Mouse (Mus musculus) stomach, embryonic 15.5 days (tissue): ENCODE data around the gene Pou2f3. TPM values are rescaled to one million over a fixed set of nuclear protein-coding genes. Genes with fewer than 3 reads are reported as not detected.

Experiments used
- ATAC-seq: fragments of 200-750 bp; cut with Nextera tagmentation; 2 replicates; pipeline ENCODE4 v1.8.0; 2017; ENCODE audit warnings: low read depth, moderate number of reproducible peaks, moderate TSS enrichment; ENCODE audit not compliant: insufficient read depth, low FRiP score
- H3K27ac ChIP-seq: fragments of 300-500 bp; sonication (generic); 2 replicates; pipeline ENCODE4 v1.5.1; 2015; ENCODE audit warnings: mild to moderate bottlenecking, inconsistent platforms
- H3K27me3 ChIP-seq: fragments of 300-500 bp; sonication (generic); replicated peaks from 2 replicates; pipeline ENCODE4 v1.6.1; 2015; ENCODE audit warnings: inconsistent platforms
- H3K36me3 ChIP-seq: fragments of 300-500 bp; sonication (generic); 2 replicates; pipeline ENCODE4 v1.6.1; 2015; ENCODE audit warnings: inconsistent platforms
- H3K4me1 ChIP-seq: fragments of 300-500 bp; sonication (generic); 2 replicates; pipeline ENCODE4 v1.6.1; 2015; ENCODE audit warnings: inconsistent platforms
- H3K4me2 ChIP-seq: fragments of 300-500 bp; sonication (generic); 2 replicates; pipeline ENCODE4 v1.6.1; 2015; ENCODE audit warnings: mild to moderate bottlenecking, inconsistent platforms
- H3K4me3 ChIP-seq: fragments of 300-500 bp; sonication (generic); replicated peaks from 2 replicates; pipeline ENCODE4 v1.5.1; 2015; ENCODE audit warnings: inconsistent platforms
- H3K9ac ChIP-seq: fragments of 300-500 bp; sonication (generic); 2 replicates; pipeline ENCODE4 v1.6.1; 2015; ENCODE audit warnings: inconsistent platforms
- H3K9me3 ChIP-seq: fragments of 300-500 bp; sonication (generic); 2 replicates; pipeline ENCODE4 v1.6.1; 2016; ENCODE audit warnings: inconsistent platforms
- WGBS: fragments of 180-500 bp; shearing (Covaris S2); methylation state at CpG from one replicate; pipeline ENCODE4 v1.1.7; 2015; 5-methylcytosine and 5-hydroxymethylcytosine counted together
- polyA plus RNA-seq: library from polyadenylated mRNA; unstranded; fragments of >200 nt; fragmentation: Nextera tagmentation; extraction: Ambion mirVana; gene quantifications from 2 replicates; pipeline ENCODE4 v1.2.1, GENCODE M21; 2015

Gene Pou2f3
- polyA plus RNA-seq, 1 experiment from 2014 or later = 0.54 TPM

DNA sequence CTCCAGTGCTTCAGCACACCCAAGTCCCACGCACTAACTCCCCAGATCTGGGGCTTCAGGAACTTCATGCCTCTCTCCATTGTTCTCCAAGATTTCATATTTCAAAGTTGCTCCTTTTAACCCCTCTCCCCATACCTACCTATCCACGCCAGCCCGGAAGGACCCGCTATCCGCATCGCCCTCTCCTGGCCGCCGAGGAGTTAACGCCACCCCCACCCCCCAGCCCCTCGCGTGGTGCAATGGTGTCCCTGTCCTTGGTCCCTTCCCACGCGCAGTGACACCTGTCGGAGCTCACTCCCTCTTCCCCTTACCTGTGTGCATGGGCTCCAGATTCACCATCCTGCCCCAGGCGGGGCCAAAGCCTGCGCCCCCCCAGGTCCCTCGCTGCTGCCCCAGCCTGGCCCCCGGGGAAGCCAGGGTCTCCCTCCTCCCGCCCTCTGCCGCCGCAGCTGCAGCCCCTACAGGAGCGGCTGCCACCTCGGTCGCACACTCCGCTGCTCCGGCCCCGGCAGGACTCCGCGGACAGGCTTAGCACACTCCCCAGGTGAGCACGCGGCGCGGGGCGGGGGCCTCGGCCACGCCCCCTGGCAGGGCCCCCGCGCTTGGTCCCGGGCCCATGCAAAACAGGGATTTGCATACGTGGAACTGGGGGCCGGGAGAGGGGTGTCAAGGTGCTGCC is 4.7 kb downstream of the Pou2f3 start:
- no peak for ATAC-seq
- 2% methylated on average over 40 of the region's 41 CpGs for WGBS
- H3K27me3 ChIP-seq = peaks cover 25% of the 10 kb centered on the region

DNA sequence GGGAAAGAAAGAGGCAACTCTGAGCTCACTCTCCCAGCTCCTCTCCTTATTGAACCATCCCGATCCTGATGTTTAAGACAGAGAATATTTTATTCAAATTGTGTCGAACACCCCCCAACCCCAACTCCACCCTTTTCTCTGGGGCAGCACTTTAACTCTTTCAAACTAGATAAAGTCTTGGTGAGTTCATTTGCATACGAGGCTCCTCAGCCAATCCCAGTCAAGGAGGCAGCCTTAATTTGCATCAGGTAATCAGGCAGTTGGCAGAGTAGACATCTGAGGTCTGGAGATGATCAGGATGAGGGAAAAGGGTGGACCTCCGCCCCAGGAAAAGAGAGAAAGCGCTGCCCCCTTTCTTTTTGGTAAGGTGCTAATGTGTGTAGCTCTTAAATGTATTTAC is 10.0 kb downstream of the Pou2f3 start:
- H3K36me3 ChIP-seq = no peaks in the 10 kb centered on the region
- H3K27ac ChIP-seq = no peak overlapping the region
- no peak for ATAC-seq
- no peak overlapping the region for H3K9ac ChIP-seq
- WGBS = 21% methylated on average over 5 of the region's 5 CpGs
- no peak overlapping the region for H3K4me2 ChIP-seq
- H3K4me3 ChIP-seq = no peak overlapping the region
- H3K9me3 ChIP-seq = no peaks in the 10 kb centered on the region
- peaks cover 9% of the 10 kb centered on the region; the same call in 1 of the 2 replicates for H3K4me1 ChIP-seq
- peaks cover 12% of the 10 kb centered on the region for H3K27me3 ChIP-seq

More for the DNA sequence above, 4.7 kb downstream of the Pou2f3 start:
- no peaks in the 10 kb centered on the region for H3K9me3 ChIP-seq
- H3K4me3 ChIP-seq = peak overlapping the region; percentile 36
- no peak overlapping the region for H3K9ac ChIP-seq
- H3K4me1 ChIP-seq = peaks cover 29% of the 10 kb centered on the region
- H3K27ac ChIP-seq = no peak overlapping the region
- peak overlapping the region; percentile 85 for H3K4me2 ChIP-seq
- H3K36me3 ChIP-seq = no peaks in the 10 kb centered on the region

GRCm38 (mm10) chr9:43194001-43194400 is 16.2 kb downstream of the Pou2f3 start:
- Histone ChIP-seq H3K27ac (no peak overlapping the region), H3K9me3 (no peaks in the 10 kb centered on the region), H3K4me3 (no peak overlapping the region), H3K4me1 (no peaks in the 10 kb centered on the region), H3K4me2 (no peak overlapping the region), H3K9ac (no peak overlapping the region), H3K36me3 (no peaks in the 10 kb centered on the region), H3K27me3 (no peaks in the 10 kb centered on the region)
- no peak for ATAC-seq
- 27% methylated on average over 9 of the region's 9 CpGs for WGBS

DNA sequence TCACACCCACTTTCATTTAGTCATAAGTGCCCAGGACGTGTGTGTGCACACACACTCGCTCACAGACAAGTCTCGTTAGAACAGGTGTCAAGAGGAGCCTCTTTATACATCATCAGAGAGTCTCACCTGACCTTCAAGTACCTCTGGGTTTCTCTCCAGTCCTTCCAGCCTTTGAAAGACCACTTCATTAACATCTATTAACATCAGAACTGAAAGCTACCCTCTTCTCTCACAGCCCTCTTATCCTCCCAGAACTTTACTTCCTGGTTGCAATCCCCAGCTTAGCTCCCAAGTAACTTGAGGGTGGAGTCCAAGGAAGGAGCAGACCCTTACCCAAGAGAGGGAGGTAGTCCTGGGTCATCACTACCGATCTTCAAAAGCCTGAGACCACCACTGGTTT is 18.6 kb downstream of the Pou2f3 start:
- Histone ChIP-seq H3K9me3 (no peaks in the 10 kb centered on the region), H3K27me3 (no peaks in the 10 kb centered on the region), H3K4me2 (no peak overlapping the region), H3K9ac (no peak overlapping the region), H3K4me1 (no peaks in the 10 kb centered on the region), H3K4me3 (no peak overlapping the region), H3K27ac (no peak overlapping the region), H3K36me3 (no peaks in the 10 kb centered on the region)
- no peak for ATAC-seq
- 49% methylated on average over 4 of the region's 4 CpGs for WGBS

DNA sequence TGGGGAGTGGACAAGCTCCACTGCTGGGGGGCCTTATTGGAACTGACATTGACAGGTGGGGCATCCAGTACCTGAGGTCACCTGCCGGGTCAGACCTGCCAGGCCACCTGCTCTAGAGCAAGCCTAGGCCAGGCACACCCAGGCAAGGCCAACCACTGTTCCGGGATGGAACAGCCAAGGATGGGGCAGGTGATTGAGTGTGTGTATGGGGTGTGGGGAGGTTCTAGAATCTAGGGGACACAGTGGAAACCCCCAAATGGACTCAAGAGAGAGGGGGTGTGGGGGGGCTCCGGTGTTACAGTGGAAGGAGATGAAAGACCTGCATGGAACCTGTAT is 21.2 kb downstream of the Pou2f3 start:
- Histone ChIP-seq H3K9ac (no peak overlapping the region), H3K4me2 (no peak overlapping the region), H3K36me3 (no peaks in the 10 kb centered on the region), H3K4me3 (no peak overlapping the region), H3K4me1 (no peaks in the 10 kb centered on the region), H3K27ac (no peak overlapping the region), H3K27me3 (no peaks in the 10 kb centered on the region), H3K9me3 (no peaks in the 10 kb centered on the region)
- ATAC-seq = no peak
- 63% methylated on average over 3 of the region's 3 CpGs for WGBS

DNA sequence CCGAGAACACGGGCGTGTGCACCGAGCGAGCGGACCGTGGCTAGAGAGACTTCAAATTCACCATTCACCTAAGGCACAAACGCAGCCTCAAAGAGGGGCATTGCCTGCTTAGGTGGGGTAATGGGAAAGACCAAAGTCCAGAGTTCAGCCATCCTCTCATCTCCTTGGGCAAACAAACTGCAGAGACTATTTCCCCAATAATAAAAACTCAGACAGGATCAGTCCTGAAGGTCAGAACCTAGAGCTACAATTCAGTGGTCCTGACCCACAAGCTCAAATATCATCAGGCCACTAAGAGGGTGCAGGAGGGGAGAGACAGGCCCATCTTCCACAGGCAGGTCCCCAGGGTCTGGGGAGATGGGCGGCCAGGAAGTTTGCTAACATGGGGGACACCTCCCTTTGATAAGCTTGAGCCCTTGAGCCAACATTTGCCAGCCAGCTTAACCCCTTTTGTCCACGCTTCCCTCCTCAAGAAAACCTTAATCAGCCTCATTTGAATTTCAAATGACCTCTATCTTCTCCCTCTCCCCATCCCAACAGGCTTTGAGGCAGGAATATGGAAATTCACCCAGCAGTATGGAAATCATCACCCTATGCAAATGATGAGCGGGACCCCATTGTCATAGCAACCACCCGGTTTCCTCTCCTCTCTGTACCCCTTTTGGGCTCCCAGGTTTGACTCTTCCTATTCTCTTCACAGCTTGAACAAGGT is 21.7 kb downstream of the Pou2f3 start:
- no peaks in the 10 kb centered on the region for H3K36me3 ChIP-seq
- H3K4me2 ChIP-seq = no peak overlapping the region
- H3K9ac ChIP-seq = no peak overlapping the region
- H3K27ac ChIP-seq = no peak overlapping the region
- H3K9me3 ChIP-seq = no peaks in the 10 kb centered on the region
- H3K4me1 ChIP-seq = no peaks in the 10 kb centered on the region
- no peak for ATAC-seq
- H3K27me3 ChIP-seq = no peaks in the 10 kb centered on the region
- no peak overlapping the region for H3K4me3 ChIP-seq
- 65% methylated on average over 12 of the region's 12 CpGs for WGBS

DNA sequence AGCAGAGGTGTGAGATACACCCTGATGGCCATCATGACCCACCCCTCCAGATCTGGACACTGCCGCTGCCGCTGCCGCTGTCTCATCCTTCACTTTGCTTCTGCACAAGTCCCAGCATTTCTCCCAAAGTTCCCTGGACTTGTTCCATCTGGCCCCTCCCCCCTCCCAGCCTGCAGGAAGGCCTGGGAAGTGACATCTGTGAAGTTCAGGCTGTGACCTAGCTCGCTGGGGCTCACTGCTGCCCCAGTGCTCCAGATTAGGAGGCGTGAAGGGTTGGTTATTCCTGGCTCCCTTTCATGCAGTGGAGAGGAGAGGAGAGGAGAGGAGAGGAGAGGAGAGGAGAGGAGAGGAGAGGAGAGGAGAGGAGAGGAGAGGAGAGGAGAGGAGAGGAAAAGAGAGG is 30.6 kb downstream of the Pou2f3 start:
- Histone ChIP-seq H3K4me3 (no peak overlapping the region), H3K4me1 (peaks cover 5% of the 10 kb centered on the region), H3K4me2 (no peak overlapping the region), H3K27ac (no peak overlapping the region), H3K36me3 (no peaks in the 10 kb centered on the region), H3K9ac (no peak overlapping the region), H3K27me3 (no peaks in the 10 kb centered on the region), H3K9me3 (no peaks in the 10 kb centered on the region)
- no peak for ATAC-seq
- 44% methylated on average over 5 of the region's 5 CpGs for WGBS

DNA sequence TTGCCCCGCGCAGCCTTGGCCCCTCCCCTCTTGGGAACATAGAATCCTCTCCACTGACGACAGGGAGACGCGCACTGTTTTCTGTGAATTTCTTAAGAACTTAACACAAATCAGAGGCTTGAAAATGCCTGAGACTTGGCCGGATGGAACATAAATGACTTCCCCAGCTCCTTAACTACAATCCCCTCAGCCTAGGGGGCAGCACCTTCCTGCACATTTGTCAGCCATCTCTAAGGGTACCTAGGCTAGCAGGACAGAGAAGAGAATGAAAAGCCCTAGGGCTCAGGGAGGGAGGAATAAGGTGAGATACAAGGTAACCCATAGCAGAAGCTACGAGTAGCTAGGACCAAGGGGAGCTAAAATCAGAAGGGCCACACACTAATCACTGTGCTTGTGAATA is 32.0 kb downstream of the Pou2f3 start:
- Histone ChIP-seq H3K9ac (no peak overlapping the region), H3K27me3 (no peaks in the 10 kb centered on the region)
- WGBS = 50% methylated on average over 7 of the region's 7 CpGs

GRCm38 (mm10) chr9:43167081-43167480 is 43.1 kb downstream of the Pou2f3 start:
- no peaks in the 10 kb centered on the region for H3K9me3 ChIP-seq
- H3K4me3 ChIP-seq = no peak overlapping the region
- no peak overlapping the region for H3K4me2 ChIP-seq
- no peaks in the 10 kb centered on the region for H3K27me3 ChIP-seq
- WGBS = 52% methylated on average over 8 of the region's 8 CpGs
- no peak overlapping the region for H3K9ac ChIP-seq
- no peak for ATAC-seq
- H3K27ac ChIP-seq = 0 out of 2 replicates have a peak overlapping the region, but pooled peaks have one; percentile 22
- 0 out of 2 replicates have a peak, but pooled peaks cover 8% of the 10 kb centered on the region for H3K4me1 ChIP-seq
- no peaks in the 10 kb centered on the region for H3K36me3 ChIP-seq

More for the DNA sequence above, 32.0 kb downstream of the Pou2f3 start:
- Histone ChIP-seq H3K4me3 (no peak overlapping the region), H3K9me3 (no peaks in the 10 kb centered on the region), H3K36me3 (no peaks in the 10 kb centered on the region), H3K4me2 (no peak overlapping the region), H3K4me1 (peaks cover 5% of the 10 kb centered on the region), H3K27ac (no peak overlapping the region)
- no peak for ATAC-seq

DNA sequence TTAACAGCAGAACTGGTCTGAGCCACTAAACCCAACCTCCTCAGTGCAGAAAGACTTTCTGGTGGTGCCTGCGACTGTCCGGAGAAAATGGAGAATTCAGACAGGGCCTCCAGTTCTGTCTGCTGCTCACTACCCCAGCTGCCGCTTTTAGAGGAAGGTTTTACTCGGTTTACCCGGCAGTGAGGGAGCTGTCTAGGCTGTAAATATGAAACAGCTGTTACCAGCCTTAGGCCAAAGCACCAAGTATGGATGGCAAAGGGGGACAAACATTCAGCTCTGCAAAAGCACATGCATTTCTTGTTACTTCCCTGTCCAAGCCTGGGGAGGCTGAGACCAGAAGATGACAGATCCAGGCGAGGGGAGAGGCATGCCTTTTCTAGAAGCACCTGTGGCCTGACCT is 43.8 kb downstream of the Pou2f3 start:
- H3K27ac ChIP-seq = no peak overlapping the region

DNA sequence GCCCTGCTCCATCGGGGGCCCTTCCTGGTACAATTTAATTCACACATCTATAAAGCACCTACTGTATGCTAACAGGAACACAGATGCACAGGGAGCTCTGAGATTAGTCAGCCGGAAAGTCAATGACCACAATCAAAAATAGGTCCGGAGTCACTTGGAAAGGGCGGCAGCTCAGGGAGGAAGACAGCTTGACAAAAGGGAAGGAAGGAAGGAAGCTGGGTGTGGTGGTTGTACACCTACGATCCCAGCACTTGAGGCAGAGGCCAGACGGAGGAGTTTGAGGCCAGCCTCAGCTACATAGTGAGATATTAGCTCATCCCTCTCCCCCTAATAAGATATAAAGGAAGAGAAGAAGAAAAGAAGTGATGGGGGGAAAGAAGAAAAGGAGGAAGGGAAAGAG is 54.2 kb downstream of the Pou2f3 start:
- H3K9me3 ChIP-seq = no peaks in the 10 kb centered on the region
- no peaks in the 10 kb centered on the region for H3K27me3 ChIP-seq
- H3K4me2 ChIP-seq = no peak overlapping the region
- WGBS = 68% methylated on average over 6 of the region's 6 CpGs
- H3K4me1 ChIP-seq = no peaks in the 10 kb centered on the region
- H3K36me3 ChIP-seq = no peaks in the 10 kb centered on the region
- H3K9ac ChIP-seq = no peak overlapping the region
- no peak overlapping the region for H3K4me3 ChIP-seq
- H3K27ac ChIP-seq = no peak overlapping the region
- ATAC-seq = no peak

More for the DNA sequence above, 43.8 kb downstream of the Pou2f3 start:
- no peak for ATAC-seq
- Histone ChIP-seq H3K27me3 (no peaks in the 10 kb centered on the region), H3K4me1 (0 out of 2 replicates have a peak, but pooled peaks cover 8% of the 10 kb centered on the region), H3K9me3 (no peaks in the 10 kb centered on the region), H3K4me3 (no peak overlapping the region), H3K36me3 (no peaks in the 10 kb centered on the region), H3K4me2 (no peak overlapping the region), H3K9ac (no peak overlapping the region)
- 54% methylated on average over 6 of the region's 6 CpGs for WGBS

DNA sequence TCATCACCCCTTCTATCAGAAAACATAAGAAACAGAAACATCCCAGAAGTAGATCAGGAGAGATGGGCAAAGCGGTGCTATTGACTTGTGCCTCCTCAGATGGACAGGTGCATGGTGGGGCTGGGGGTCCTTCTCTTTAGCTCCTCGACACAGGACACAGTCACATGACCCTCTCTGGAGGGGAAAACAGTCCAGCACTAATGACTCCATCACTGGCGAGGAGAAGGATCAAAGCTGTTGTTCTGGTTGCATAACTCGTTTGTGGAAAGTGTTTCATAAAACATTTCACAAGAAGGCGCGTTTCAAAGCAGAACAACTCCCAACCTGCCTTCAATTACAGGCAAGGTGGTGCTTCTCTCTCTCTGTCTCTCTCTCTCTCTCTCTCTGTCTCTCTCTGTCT is 58.4 kb downstream of the Pou2f3 start:
- no peaks in the 10 kb centered on the region for H3K36me3 ChIP-seq
- 0 out of 2 replicates have a peak, but pooled peaks cover 7% of the 10 kb centered on the region for H3K4me1 ChIP-seq
- H3K4me2 ChIP-seq = no peak overlapping the region
- H3K4me3 ChIP-seq = no peak overlapping the region
- no peak overlapping the region for H3K9ac ChIP-seq
- H3K9me3 ChIP-seq = no peaks in the 10 kb centered on the region
- no peak overlapping the region for H3K27ac ChIP-seq
- 76% methylated on average over 6 of the region's 6 CpGs for WGBS
- ATAC-seq = no peak
- no peaks in the 10 kb centered on the region for H3K27me3 ChIP-seq
